Mouse (Mus musculus) midbrain, embryonic 14.5 days (tissue): ENCODE results near the gene Ifitm10. TPM values are rescaled to one million over a fixed set of nuclear protein-coding genes. Genes with fewer than 3 reads are reported as not detected.
"Not testable (repeated sequence)": the region's sequence is repeated elsewhere in the genome, so short reads cannot be mapped to it uniquely, and the experiment has no call there.

Source experiments
- ATAC-seq: fragments of 200-750 bp; cut with Nextera tagmentation; 2 replicates; pipeline ENCODE4 v1.8.0; 2017; ENCODE audit warnings: moderate number of reproducible peaks, moderate library complexity; ENCODE audit not compliant: low FRiP score, low TSS enrichment
- DNase-seq: peaks from one replicate; pipeline ENCODE4 v3.0.0-alpha.2; 2015
- H3K27ac ChIP-seq: fragments of 300-500 bp; sonication (generic); replicated peaks from 2 replicates; pipeline ENCODE4 v1.5.1; 2014; ENCODE audit warnings: mild to moderate bottlenecking, low read depth, low read length, moderate library complexity
- H3K27me3 ChIP-seq: fragments of 300-500 bp; sonication (generic); 2 replicates; pipeline ENCODE4 v1.6.1; 2014; ENCODE audit warnings: low read length, control low read depth, mixed read lengths; ENCODE audit not compliant: control insufficient read depth, insufficient read depth
- H3K36me3 ChIP-seq: fragments of 300-500 bp; sonication (generic); 2 replicates; pipeline ENCODE4 v1.6.1; 2014; ENCODE audit warnings: low read length, control low read depth; ENCODE audit not compliant: control insufficient read depth, insufficient read depth
- H3K4me1 ChIP-seq: fragments of 300-500 bp; sonication (generic); 2 replicates; pipeline ENCODE4 v1.6.1; 2014; ENCODE audit warnings: mild to moderate bottlenecking, antibody characterized with exemption, low read length, control low read depth; ENCODE audit not compliant: control insufficient read depth, insufficient read depth
- H3K4me2 ChIP-seq: fragments of 300-500 bp; sonication (generic); 2 replicates; pipeline ENCODE4 v1.6.1; 2014; ENCODE audit warnings: mild to moderate bottlenecking, low read length, moderate library complexity
- H3K4me3 ChIP-seq: fragments of 300-500 bp; sonication (generic); replicated peaks from 2 replicates; pipeline ENCODE4 v1.5.1; 2014; ENCODE audit warnings: low read depth, low read length
- H3K9ac ChIP-seq: fragments of 300-500 bp; sonication (generic); replicated peaks from 2 replicates; pipeline ENCODE4 v1.6.1; 2014; ENCODE audit warnings: mild to moderate bottlenecking, low read length, moderate library complexity
- H3K9me3 ChIP-seq: fragments of 300-500 bp; sonication (generic); 2 replicates; pipeline ENCODE4 v1.6.1; 2016; ENCODE audit warnings: low read length, control low read depth, mixed read lengths; ENCODE audit not compliant: control insufficient read depth
- WGBS: fragments of 180-500 bp; shearing (Covaris S2); extraction: QIAGEN DNeasy Blood & Tissue Kit; methylation state at CpG from one replicate; pipeline ENCODE4 v1.1.7; 2014; 5-methylcytosine and 5-hydroxymethylcytosine counted together
- polyA plus RNA-seq: library from polyadenylated mRNA; unstranded; fragments of >200 nt; fragmentation: Nextera tagmentation; extraction: Ambion mirVana; gene quantifications from 2 replicates; pipeline ENCODE4 v1.2.1, GENCODE M21; 2014

The Ifitm10 gene
- polyA plus RNA-seq, 1 experiment from 2014 or later, result 3.9 TPM

DNA sequence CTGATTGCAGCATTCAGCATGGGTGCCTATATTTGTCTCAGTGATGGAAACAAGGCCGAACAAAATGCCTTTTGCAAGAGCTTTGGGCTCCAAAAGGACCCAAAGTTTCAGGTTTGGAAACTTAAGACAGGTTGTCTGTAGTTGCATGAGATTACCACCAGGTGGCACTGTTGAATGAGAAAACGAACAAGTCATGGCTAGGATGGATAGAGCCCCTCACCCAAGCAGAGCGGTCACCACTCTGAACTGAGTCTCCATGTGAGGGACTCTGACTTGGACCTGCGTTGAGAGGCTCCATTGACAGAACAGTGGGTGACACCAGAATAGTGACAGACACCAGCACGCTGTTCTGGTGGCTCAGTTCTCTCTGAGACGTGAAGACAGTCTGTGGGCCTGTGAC lies 57.0 kb downstream of the Ifitm10 start:
- Histone ChIP-seq H3K36me3 (no peaks in the 10 kb centered on the region), H3K9ac (no peak overlapping the region), H3K4me2 (no peak overlapping the region), H3K4me3 (no peak overlapping the region), H3K9me3 (no peaks in the 10 kb centered on the region), H3K27me3 (no peaks in the 10 kb centered on the region), H3K4me1 (peaks cover 14% of the 10 kb centered on the region), H3K27ac (no peak overlapping the region)
- ATAC-seq, result no peak
- DNase-seq, result peak; percentile 82
- 50% methylated on average over 6 of the region's 6 CpGs for WGBS

DNA sequence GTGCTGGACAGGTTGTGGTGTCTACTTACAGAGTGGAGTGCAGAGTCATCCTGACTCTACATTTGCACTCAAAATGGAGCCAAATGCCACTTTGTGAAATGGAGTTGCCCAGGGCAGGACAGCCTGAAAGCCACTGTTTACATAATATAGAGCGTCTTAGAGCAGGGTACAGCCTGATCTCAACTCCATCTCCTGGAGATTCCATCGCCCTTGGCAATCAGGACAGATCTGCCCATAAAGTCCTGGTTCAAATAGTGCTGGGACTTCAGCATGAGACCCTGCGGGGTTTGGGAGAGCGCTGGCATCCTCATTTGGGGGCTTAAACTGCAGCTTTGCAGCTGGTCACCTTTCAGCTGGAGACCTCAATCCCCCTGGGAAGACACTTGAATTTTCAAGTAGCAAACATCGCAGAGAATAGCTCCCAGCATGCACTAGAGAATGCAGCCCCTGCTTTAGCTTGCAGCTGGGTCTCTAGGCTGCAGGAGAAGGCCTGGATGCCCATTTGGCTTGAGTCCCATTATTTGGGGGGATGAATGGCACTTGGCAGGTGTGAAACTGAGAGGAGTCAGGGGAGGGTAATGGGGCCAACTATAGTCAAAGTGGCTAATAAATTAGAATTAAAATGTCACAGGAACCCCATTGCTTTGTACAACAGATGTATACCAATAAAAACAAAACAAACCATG lies 58.8 kb downstream of the Ifitm10 start:
- Histone ChIP-seq H3K4me2 (no peak overlapping the region), H3K9me3 (no peaks in the 10 kb centered on the region), H3K36me3 (no peaks in the 10 kb centered on the region), H3K4me1 (peaks cover 13% of the 10 kb centered on the region), H3K4me3 (no peak overlapping the region), H3K9ac (no peak overlapping the region; the same call in 1 of the 2 replicates), H3K27me3 (no peaks in the 10 kb centered on the region), H3K27ac (0 out of 2 replicates have a peak overlapping the region, but pooled peaks have one; percentile 8)
- ATAC-seq (no peak), DNase-seq (peak; percentile 71)
- 38% methylated on average over 5 of the region's 5 CpGs for WGBS

- DNase-seq, H3K4me1 ChIP-seq, H3K4me2 ChIP-seq, H3K4me3 ChIP-seq, H3K27me3 ChIP-seq, H3K9me3 ChIP-seq, ATAC-seq, H3K36me3 ChIP-seq, H3K27ac ChIP-seq, H3K9ac ChIP-seq: not testable (repeated sequence)
- WGBS, result 80% methylated on average over 1 of the region's 1 CpGs
Observed at GRCm38 (mm10) chr7:142303929-142304328, 69.6 kb downstream of the Ifitm10 start.

GRCm38 (mm10) chr7:142303249-142303648 lies 70.3 kb downstream of the Ifitm10 start, which contains the start of gene Krtap5-4:
Krtap5-4 (plus strand) TSS chr7:142303549.
- WGBS, result 73% methylated on average over 3 of the region's 3 CpGs
- H3K4me3 ChIP-seq, result no peak within 1 kb of the TSS
- DNase-seq (no peak), ATAC-seq (no peak)
- H3K9me3 ChIP-seq, result no peaks in the 10 kb centered on the region
- H3K27ac ChIP-seq, result no peak within 1 kb of the TSS
- H3K36me3 ChIP-seq, result no peaks in the 10 kb centered on the region
- H3K27me3 ChIP-seq, result no peaks in the 10 kb centered on the region
- H3K9ac ChIP-seq, result no peak within 1 kb of the TSS
- no peak within 1 kb of the TSS for H3K4me2 ChIP-seq
- no peaks in the 10 kb centered on the region for H3K4me1 ChIP-seq

DNA sequence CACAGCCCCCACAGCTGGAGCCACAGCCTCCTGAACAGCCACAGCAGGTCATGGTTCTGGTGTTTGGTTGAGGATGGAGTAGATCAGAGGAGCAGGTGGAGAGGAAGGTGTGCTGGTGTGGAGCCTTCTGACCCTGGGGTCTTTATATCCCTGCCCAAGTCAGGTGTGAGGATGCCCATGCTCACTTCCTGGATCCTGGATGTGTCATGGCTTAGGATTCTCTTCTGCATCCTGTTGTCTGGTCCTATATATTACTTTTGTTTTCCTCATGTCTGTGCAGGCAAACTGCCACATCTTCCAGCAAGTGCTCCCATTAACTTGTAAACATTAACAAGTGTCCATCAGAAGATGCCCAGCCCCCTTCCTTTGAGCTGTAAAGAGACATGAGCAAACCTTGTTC lies 76.5 kb downstream of the Ifitm10 start, which contains the start of gene Krtap5-1:
Gene Krtap5-1 (minus strand): TSS at position 101 of the 400 bp plus-strand sequence.
- not testable (repeated sequence) for H3K9ac ChIP-seq, H3K4me1 ChIP-seq, H3K27ac ChIP-seq, DNase-seq, H3K27me3 ChIP-seq, H3K4me3 ChIP-seq, H3K9me3 ChIP-seq, H3K36me3 ChIP-seq, ATAC-seq, H3K4me2 ChIP-seq

DNA sequence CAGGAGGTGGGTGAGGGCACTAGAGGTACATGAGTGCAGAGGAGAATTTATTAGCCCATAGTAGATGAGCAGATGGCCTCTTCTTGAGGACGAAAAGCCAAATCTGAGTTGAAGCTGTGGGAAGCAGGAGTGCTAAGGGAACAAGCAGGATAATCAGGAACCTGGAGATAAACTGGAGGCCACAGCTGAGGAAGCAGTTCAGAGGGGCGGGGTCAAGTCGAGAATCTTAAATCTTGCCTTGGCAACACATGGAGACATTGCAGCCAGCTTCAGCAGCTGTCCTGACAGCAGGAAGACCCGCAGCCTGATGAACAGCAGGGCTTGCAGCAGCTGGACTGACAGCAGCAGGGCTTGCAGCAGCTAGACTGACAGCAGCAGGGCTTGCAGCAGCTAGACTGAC lies 77.4 kb downstream of the Ifitm10 start:
- H3K4me3 ChIP-seq, DNase-seq, H3K9ac ChIP-seq, H3K27me3 ChIP-seq, H3K4me1 ChIP-seq, ATAC-seq, H3K9me3 ChIP-seq, H3K27ac ChIP-seq, H3K4me2 ChIP-seq, H3K36me3 ChIP-seq: not testable (repeated sequence)
- 31% methylated on average over 4 of the region's 4 CpGs for WGBS

DNA sequence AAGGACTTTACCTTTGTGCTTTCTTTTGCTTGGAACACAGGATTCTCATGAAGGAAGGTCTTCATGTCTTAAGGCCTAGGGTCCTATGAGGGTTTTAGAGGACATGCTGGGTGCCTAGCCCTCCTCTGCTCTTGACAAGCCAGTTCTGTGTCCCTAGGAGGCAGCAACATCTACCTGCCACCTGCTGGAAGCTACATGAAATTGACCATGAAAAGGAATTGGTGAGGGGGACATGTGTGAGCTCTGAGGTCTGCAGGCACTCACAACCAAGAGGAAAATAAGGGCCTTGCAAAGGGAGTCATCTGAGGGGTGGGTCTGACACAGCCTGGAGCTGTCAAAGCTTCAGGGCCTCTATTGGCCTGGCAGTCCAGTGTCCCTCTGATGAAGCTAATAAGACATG lies 78.1 kb downstream of the Ifitm10 start:
- no peak overlapping the region for H3K27ac ChIP-seq
- DNase-seq (no peak), ATAC-seq (no peak)
- H3K9ac ChIP-seq, result no peak overlapping the region
- no peak overlapping the region for H3K4me3 ChIP-seq
- H3K4me1 ChIP-seq, result no peaks in the 10 kb centered on the region
- H3K9me3 ChIP-seq, result no peaks in the 10 kb centered on the region
- no peaks in the 10 kb centered on the region for H3K36me3 ChIP-seq
- H3K4me2 ChIP-seq, result no peak overlapping the region
- no peaks in the 10 kb centered on the region for H3K27me3 ChIP-seq

GRCm38 (mm10) chr7:142293851-142294250 lies 79.7 kb downstream of the Ifitm10 start:
- not testable (repeated sequence) for H3K9ac ChIP-seq, H3K36me3 ChIP-seq, H3K27ac ChIP-seq, H3K4me3 ChIP-seq, H3K9me3 ChIP-seq, H3K4me2 ChIP-seq, ATAC-seq, H3K27me3 ChIP-seq, H3K4me1 ChIP-seq
- peak; percentile 77 for DNase-seq
- 2% methylated on average over 2 of the region's 2 CpGs for WGBS

DNA sequence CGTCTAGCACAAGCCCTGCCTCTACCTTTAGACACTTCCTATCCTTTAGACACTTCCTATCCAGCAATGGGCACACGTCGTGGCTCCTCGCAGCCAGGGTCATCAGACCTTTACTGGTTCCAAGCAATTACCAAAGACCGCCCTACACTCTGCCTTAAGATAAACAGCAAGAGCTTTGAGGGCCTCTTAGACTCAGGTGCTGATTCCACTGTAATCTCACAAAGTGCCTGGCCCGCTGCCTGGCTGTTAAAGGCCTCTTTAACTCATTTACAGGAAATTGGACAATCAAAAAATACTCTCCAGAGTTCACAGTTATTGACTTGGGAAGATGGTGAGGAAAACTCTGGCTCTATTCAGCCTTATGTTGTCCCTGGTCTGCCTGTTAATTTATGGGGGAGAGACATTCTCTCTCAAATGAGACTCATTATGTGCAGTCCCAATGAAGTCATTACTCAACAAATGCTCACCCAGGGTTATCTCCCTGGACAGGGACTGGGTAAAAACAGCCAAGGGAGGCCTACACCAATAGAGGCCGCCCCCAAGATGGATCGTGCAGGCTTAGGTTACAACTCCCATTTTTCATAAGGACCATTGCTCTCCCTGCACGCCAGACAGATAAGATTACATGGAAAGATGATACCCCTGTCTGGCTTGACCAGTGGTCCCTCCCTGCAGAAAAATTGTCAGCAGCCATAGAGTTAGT lies 87.5 kb downstream of the Ifitm10 start:
- 89% methylated on average over 9 of the region's 9 CpGs for WGBS
- H3K27ac ChIP-seq, ATAC-seq, DNase-seq, H3K4me2 ChIP-seq, H3K4me1 ChIP-seq, H3K27me3 ChIP-seq, H3K4me3 ChIP-seq, H3K9me3 ChIP-seq, H3K9ac ChIP-seq, H3K36me3 ChIP-seq: not testable (repeated sequence)
